ENCODE assay signal across 11 mouse cellular contexts in the genomic region with DNA sequence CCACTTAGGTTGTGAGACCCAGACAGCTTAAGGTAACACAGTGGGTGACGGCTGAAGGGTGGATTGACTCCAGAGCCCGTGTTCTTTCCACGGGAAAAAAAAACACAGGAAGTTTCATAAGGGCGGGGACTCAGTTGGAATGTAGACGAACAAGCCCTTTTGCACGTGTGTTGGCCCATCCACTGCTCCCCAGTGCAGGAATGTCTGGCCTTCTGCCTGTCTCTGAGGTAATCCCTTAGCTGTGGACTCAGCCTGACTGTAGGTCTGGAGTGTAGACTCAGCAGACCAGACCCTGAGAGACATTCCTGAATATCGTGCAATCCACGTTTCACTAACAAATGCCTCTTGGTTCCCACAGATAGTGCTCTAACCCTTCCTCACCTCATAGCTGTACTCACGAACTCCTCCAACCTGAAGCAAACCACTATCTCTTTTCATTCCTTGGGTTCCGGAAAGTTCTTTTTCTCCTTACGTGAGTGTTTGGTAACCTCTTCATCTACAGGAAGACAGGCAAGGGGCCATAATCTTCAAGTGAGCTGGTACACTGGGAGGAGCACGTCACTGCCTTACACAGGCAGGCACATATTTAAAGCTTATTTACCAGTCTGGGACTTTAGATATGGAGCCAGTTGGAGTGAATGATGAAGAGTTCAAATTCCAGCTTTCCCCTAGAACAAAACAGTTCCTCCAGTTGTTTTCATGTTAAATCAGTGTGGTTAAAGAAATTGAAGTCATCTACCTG.
DNase-seq lines count a peak whose midpoint lies in the region; ATAC-seq and TF ChIP-seq lines count a peak whose summit lies in the region.
"Had no signal": no experiment of that assay in that cellular context is flagged by ENCODE, and none has a peak within 500 bp of the region (broad histone marks: within the 10 kb centered on the region; RNA-seq: fewer than 3 reads in every experiment).

No protein-coding gene starts in this region.

- no peaks in the 10 kb centered on the region for H3K36me3 ChIP-seq in limb, embryonic 14.5 days (ENCODE audit: control insufficient read depth, insufficient read depth, low read length)
- no peaks in the 10 kb centered on the region for H3K36me3 ChIP-seq in hindbrain, embryonic 14.5 days (replicated peaks; ENCODE audit: control insufficient read depth, insufficient read depth)
- H3K36me3 ChIP-seq: hindbrain, embryonic 13.5 days; midbrain, embryonic 10.5 days had no signal

- no peaks in the 10 kb centered on the region for H3K9me3 ChIP-seq in limb, embryonic 14.5 days (ENCODE audit: control insufficient read depth, low read length)
- no peaks in the 10 kb centered on the region for H3K9me3 ChIP-seq in hindbrain, embryonic 14.5 days (ENCODE audit: control insufficient read depth, low read length)
- H3K9me3 ChIP-seq: hindbrain, embryonic 13.5 days; midbrain, embryonic 10.5 days had no signal

- intact Hi-C loops in left cerebral cortex, postnatal 36 days (cut with DNase I) = no loop called here

- 55% methylated on average over 12 of the region's 12 CpGs for WGBS in limb, embryonic 14.5 days
- WGBS in hindbrain, embryonic 14.5 days = 82% methylated on average over 12 of the region's 12 CpGs

- H3K9ac ChIP-seq in limb, embryonic 14.5 days (ENCODE audit: low read depth, low read length, severe bottlenecking) = no peak overlapping the region
- no peak overlapping the region for H3K9ac ChIP-seq in hindbrain, embryonic 14.5 days
- H3K9ac ChIP-seq: hindbrain, embryonic 13.5 days had no signal

- H3K4me3 ChIP-seq in limb, embryonic 14.5 days (replicated peaks; ENCODE audit: low read length) = no peak overlapping the region
- H3K4me3 ChIP-seq in hindbrain, embryonic 14.5 days (replicated peaks; ENCODE audit: low read length) = no peak overlapping the region
- H3K4me3 ChIP-seq: hindbrain, embryonic 13.5 days; midbrain, embryonic 10.5 days had no signal

- no peak overlapping the region for H3K4me2 ChIP-seq in limb, embryonic 14.5 days (replicated peaks; ENCODE audit: low read depth, low read length, severe bottlenecking)
- H3K4me2 ChIP-seq in hindbrain, embryonic 14.5 days (replicated peaks) = no peak overlapping the region
- H3K4me2 ChIP-seq: hindbrain, embryonic 13.5 days had no signal

- H3K27me3 ChIP-seq in limb, embryonic 14.5 days (ENCODE audit: control insufficient read depth, insufficient read depth, low read length) = no peaks in the 10 kb centered on the region
- no peaks in the 10 kb centered on the region for H3K27me3 ChIP-seq in hindbrain, embryonic 14.5 days (ENCODE audit: control insufficient read depth, insufficient read depth, low read length)
- H3K27me3 ChIP-seq: hindbrain, embryonic 13.5 days had no signal

- no peak overlapping the region for H3K27ac ChIP-seq in limb, embryonic 14.5 days (replicated peaks; ENCODE audit: low read depth, low read length)
- H3K27ac ChIP-seq in hindbrain, embryonic 14.5 days = no peak overlapping the region
- H3K27ac ChIP-seq: hindbrain, embryonic 13.5 days; midbrain, embryonic 10.5 days had no signal

- no peak for TF ChIP-seq POLR2A in limb, embryonic 14.5 days (IDR thresholded peaks at IDR 0.05; ENCODE audit: borderline replicate concordance, extremely low read depth, insufficient read depth, insufficient read length)

- peak; percentile 6 for DNase-seq in adrenal gland, postnatal 10 days
- no peak for DNase-seq in adrenal gland, adult 18-20 months (ENCODE audit: low spot score in 2 of 2)
- DNase-seq in urinary bladder, postnatal 25 days (ENCODE audit: low spot score) = peak; percentile 23
- DNase-seq in urinary bladder, postnatal 10 days (ENCODE audit: low spot score) = no peak
- DNase-seq in limb, embryonic 14.5 days (ENCODE audit: low spot score) = peak; percentile 60
- DNase-seq in yolk sac, embryonic 10.5 days (ENCODE audit: low spot score) = peak; percentile 32
- DNase-seq in left cerebral cortex, postnatal 36 days (ENCODE audit: low spot score in 2 of 2) = no peak
- no peak for DNase-seq in hindbrain, embryonic 14.5 days (ENCODE audit: low spot score)
- DNase-seq: layer of hippocampus, postnatal 36 days had no signal

- peak; percentile 79 for ATAC-seq in limb, embryonic 14.5 days (ENCODE audit: low FRiP score, low read depth)
- no peak for ATAC-seq in hindbrain, embryonic 14.5 days (ENCODE audit: low FRiP score)

- no peaks in the 10 kb centered on the region for H3K4me1 ChIP-seq in limb, embryonic 14.5 days (ENCODE audit: control insufficient read depth, insufficient read depth, low read length)
- H3K4me1 ChIP-seq in hindbrain, embryonic 14.5 days (replicated peaks; ENCODE audit: control insufficient read depth, insufficient read depth, low read length) = no peaks in the 10 kb centered on the region
- H3K4me1 ChIP-seq: hindbrain, embryonic 13.5 days; midbrain, embryonic 10.5 days had no signal

Comparison
In these comparisons a context has a peak if more than half of its experiments do, and no peak if none do; other contexts are left out.
1. DNase-seq: peak in adrenal gland, postnatal 10 days (single experiment), urinary bladder, postnatal 25 days (single experiment), limb, embryonic 14.5 days (single experiment) and yolk sac, embryonic 10.5 days (single experiment); none in adrenal gland, adult 18-20 months (0 of 2), urinary bladder, postnatal 10 days (single experiment), left cerebral cortex, postnatal 36 days (0 of 2) and hindbrain, embryonic 14.5 days (single experiment).